Mouse (Mus musculus): Measurements from ENCODE around the gene Rhbg. TPM values are rescaled to one million over a fixed set of nuclear protein-coding genes. Genes with fewer than 3 reads are reported as not detected.

The Rhbg gene
- total RNA-seq, 1 experiment from 2014 or later: not detected

- ATAC-seq (replicated peaks; ENCODE audit: insufficient number of reproducible peaks, low FRiP score, low TSS enrichment, poor library complexity, severe bottlenecking): no peak
These were observed 38.9 kb downstream of the Rhbg start for GRCm38 (mm10) chr3:88215553-88216004.

DNA sequence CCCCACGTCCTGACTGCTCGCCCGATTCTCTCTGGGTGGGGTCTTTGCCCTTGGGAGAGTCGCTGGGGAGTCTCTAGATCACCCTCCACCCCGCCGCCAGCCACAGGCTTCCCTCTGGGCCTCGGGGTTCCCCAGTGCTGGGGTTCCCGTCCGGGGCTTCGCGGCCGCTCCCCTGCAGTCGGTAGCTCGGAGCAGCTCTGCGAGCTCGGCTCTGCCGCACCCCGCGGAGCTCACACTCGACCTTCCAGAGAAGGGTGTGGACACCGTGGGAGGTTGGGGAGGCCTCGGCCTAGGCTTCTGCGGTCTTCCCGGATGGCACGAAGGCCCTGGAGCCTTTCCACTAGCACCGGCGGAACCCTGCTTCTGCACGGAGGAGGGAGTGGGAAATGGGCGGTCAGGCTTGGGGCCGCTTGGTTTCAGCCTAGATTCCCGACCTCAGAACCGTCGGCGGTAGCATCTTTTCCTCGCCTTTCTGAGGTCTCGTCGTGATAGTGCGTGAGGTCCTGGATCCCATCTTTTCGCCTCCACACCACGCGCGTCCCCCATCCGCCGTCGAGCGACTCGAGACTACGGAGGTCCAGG is 39.4 kb downstream of the Rhbg start:
- ATAC-seq (replicated peaks; ENCODE audit: insufficient number of reproducible peaks, low FRiP score, low TSS enrichment, poor library complexity, severe bottlenecking): no peak

- no peak for ATAC-seq (replicated peaks; ENCODE audit: insufficient number of reproducible peaks, low FRiP score, low TSS enrichment, poor library complexity, severe bottlenecking)
These were observed 40.1 kb downstream of the Rhbg start for GRCm38 (mm10) chr3:88214197-88214938.

GRCm38 (mm10) chr3:88213019-88213418 is 41.5 kb downstream of the Rhbg start:
- ATAC-seq (replicated peaks; ENCODE audit: insufficient number of reproducible peaks, low FRiP score, low TSS enrichment, poor library complexity, severe bottlenecking): no peak

GRCm38 (mm10) chr3:88212356-88212755 is 42.2 kb downstream of the Rhbg start:
- ATAC-seq (replicated peaks; ENCODE audit: insufficient number of reproducible peaks, low FRiP score, low TSS enrichment, poor library complexity, severe bottlenecking): no peak

GRCm38 (mm10) chr3:88210918-88211317 is 43.6 kb downstream of the Rhbg start:
- ATAC-seq (replicated peaks; ENCODE audit: insufficient number of reproducible peaks, low FRiP score, low TSS enrichment, poor library complexity, severe bottlenecking): no peak

DNA sequence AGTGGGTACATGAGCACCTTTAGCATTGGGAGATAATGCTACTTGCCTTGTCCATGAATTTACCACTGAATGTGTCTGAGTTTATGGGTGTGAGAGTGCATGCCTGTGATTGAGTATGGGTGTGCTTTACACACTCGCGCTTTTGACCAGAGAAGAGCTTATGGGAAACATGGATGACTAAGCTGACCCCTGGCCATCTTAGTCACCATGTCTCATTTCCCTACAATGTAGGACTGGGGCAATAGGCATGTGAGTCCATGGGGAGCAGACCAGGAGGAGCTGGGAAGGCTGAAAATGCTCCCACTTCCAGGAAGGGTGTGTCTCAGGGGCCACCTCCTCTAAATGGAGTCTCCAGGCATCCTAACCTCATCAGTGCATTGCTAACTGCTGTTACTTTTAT is 44.4 kb downstream of the Rhbg start:
- ATAC-seq (replicated peaks; ENCODE audit: insufficient number of reproducible peaks, low FRiP score, low TSS enrichment, poor library complexity, severe bottlenecking): no peak

- ATAC-seq (replicated peaks; ENCODE audit: insufficient number of reproducible peaks, low FRiP score, low TSS enrichment, poor library complexity, severe bottlenecking): no peak
These were observed 45.2 kb downstream of the Rhbg start for GRCm38 (mm10) chr3:88209306-88209705.

GRCm38 (mm10) chr3:88208226-88208720 is 46.2 kb downstream of the Rhbg start:
- no peak for ATAC-seq (replicated peaks; ENCODE audit: insufficient number of reproducible peaks, low FRiP score, low TSS enrichment, poor library complexity, severe bottlenecking)

GRCm38 (mm10) chr3:88207451-88208100 is 46.9 kb downstream of the Rhbg start:
- ATAC-seq (replicated peaks; ENCODE audit: insufficient number of reproducible peaks, low FRiP score, low TSS enrichment, poor library complexity, severe bottlenecking): no peak

DNA sequence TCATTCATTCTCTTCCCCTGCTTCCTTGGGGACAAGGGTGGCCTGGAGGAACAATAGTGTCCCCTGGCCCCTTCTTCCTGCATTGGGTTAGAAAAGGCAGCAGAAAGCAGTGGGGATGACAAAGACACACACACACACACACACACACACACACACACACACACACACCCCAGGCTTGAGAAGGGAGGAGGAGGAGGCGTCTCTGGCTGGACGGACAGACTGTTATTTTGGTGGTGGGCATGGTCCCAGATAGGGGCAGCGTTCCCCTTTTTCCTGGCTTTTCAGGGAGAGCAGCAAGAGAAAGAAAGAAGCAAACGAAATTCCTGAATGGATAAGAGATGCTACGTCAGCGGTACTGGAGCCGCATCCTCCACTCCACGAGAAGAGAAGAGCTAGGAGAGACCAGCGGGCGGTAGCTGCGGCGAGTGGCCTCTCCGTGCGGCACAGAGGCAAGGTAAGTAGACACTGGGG is 47.6 kb downstream of the Rhbg start:
- ATAC-seq (replicated peaks; ENCODE audit: insufficient number of reproducible peaks, low FRiP score, low TSS enrichment, poor library complexity, severe bottlenecking): no peak

DNA sequence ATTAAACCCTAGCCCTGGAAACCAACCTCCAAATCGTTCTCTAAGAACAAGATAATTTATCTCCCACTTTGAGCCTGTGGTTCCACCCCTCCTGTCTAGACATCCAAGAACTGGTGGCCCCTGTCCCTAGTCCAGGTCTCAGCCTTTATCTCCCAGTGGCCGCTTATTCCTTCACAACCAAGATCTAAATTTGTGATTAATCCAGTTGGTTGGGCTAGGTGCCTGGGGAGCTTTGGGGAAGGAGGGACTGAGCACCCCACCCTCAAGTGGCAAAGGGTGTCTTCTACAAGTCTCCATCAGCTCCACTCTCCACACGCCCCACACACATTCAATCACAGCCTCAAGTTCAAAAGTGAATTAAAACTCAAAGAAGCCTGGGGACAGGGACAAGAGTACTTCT is 48.0 kb downstream of the Rhbg start:
- no peak for ATAC-seq (replicated peaks; ENCODE audit: insufficient number of reproducible peaks, low FRiP score, low TSS enrichment, poor library complexity, severe bottlenecking)

- ATAC-seq (replicated peaks; ENCODE audit: insufficient number of reproducible peaks, low FRiP score, low TSS enrichment, poor library complexity, severe bottlenecking): no peak
These were observed 48.7 kb downstream of the Rhbg start for GRCm38 (mm10) chr3:88205563-88206491.

GRCm38 (mm10) chr3:88205176-88205562 is 49.3 kb downstream of the Rhbg start:
- no peak for ATAC-seq (replicated peaks; ENCODE audit: insufficient number of reproducible peaks, low FRiP score, low TSS enrichment, poor library complexity, severe bottlenecking)

- ATAC-seq (replicated peaks; ENCODE audit: insufficient number of reproducible peaks, low FRiP score, low TSS enrichment, poor library complexity, severe bottlenecking): no peak
These were observed 49.8 kb downstream of the Rhbg start for GRCm38 (mm10) chr3:88204751-88205150.

GRCm38 (mm10) chr3:88203999-88204700 is 50.4 kb downstream of the Rhbg start:
- ATAC-seq (replicated peaks; ENCODE audit: insufficient number of reproducible peaks, low FRiP score, low TSS enrichment, poor library complexity, severe bottlenecking): no peak

DNA sequence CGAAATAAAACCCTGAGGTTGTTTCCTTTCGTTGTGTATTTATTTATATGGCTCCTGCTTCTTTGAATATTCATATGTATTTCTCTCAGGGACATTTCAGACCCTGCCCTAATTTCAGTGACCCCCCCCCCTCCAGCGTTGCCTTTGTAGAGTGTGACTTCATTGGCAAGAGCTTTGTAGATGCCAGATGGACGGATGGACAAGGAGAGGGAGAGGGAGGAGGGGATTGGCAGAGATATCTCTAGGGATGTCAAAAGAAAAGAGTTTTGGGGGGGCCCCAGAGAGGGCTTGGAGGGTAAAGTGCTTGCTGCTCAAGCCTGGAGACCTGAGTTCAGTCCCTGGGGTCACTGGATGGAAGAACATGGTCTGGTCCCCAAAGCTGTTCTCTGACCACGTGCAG is 51.1 kb downstream of the Rhbg start:
- no peak for ATAC-seq (replicated peaks; ENCODE audit: insufficient number of reproducible peaks, low FRiP score, low TSS enrichment, poor library complexity, severe bottlenecking)

- no peak for ATAC-seq (replicated peaks; ENCODE audit: insufficient number of reproducible peaks, low FRiP score, low TSS enrichment, poor library complexity, severe bottlenecking)
These were observed 51.5 kb downstream of the Rhbg start for GRCm38 (mm10) chr3:88202986-88203385.
